Mouse (Mus musculus): Measurements from ENCODE around the gene Cldn10.

Gene Cldn10

GRCm38 (mm10) chr14:118909872-118910271, 122.2 kb downstream of the Cldn10 start:
- no peak for DNase-seq (ENCODE audit: low read depth in 1 of 2, low spot score in 2 of 2)

- no peak for DNase-seq (ENCODE audit: low read depth in 1 of 2, low spot score in 2 of 2)
Measured at GRCm38 (mm10) chr14:118910332-118911222, 122.9 kb downstream of the Cldn10 start.

- no peak for DNase-seq (ENCODE audit: low read depth in 1 of 2, low spot score in 2 of 2)
Measured at GRCm38 (mm10) chr14:118911521-118911920, 123.8 kb downstream of the Cldn10 start.

- no peak for DNase-seq (ENCODE audit: low read depth in 1 of 2, low spot score in 2 of 2)
Measured at GRCm38 (mm10) chr14:118913651-118914050, 125.9 kb downstream of the Cldn10 start.

GRCm38 (mm10) chr14:118919025-118919424, 131.3 kb downstream of the Cldn10 start:
- no peak for DNase-seq (ENCODE audit: low read depth in 1 of 2, low spot score in 2 of 2)

- no peak for DNase-seq (ENCODE audit: low read depth in 1 of 2, low spot score in 2 of 2)
Measured at GRCm38 (mm10) chr14:118920654-118921053, 132.9 kb downstream of the Cldn10 start.

- no peak for DNase-seq (ENCODE audit: low read depth in 1 of 2, low spot score in 2 of 2)
Measured at GRCm38 (mm10) chr14:118922251-118922650, 134.5 kb downstream of the Cldn10 start.

- no peak for DNase-seq (ENCODE audit: low read depth in 1 of 2, low spot score in 2 of 2)
Measured at GRCm38 (mm10) chr14:118922667-118923184, 135.0 kb downstream of the Cldn10 start.
